Mouse (Mus musculus): ENCODE results near the gene Uba5. TPM values are rescaled to one million over a fixed set of nuclear protein-coding genes. Genes with fewer than 3 reads are reported as not detected.

Gene Uba5
- polyA plus RNA-seq, 1 experiment from 2014 or later: 41.7 TPM

GRCm38 (mm10) chr9:104027186-104027585 is 35.7 kb downstream of the Uba5 start:
- 93% methylated on average over 8 of the region's 8 CpGs for WGBS
- Histone ChIP-seq H3K36me3 (ENCODE audit: control insufficient read depth, insufficient read depth, low read length) (peaks cover 5% of the 10 kb centered on the region), H3K27me3 (replicated peaks; ENCODE audit: control insufficient read depth, insufficient read depth, low read length) (no peaks in the 10 kb centered on the region), H3K9me3 (ENCODE audit: control insufficient read depth, low read length) (no peaks in the 10 kb centered on the region), H3K4me2 (no peak overlapping the region), H3K9ac (ENCODE audit: low read depth, low read length) (no peak overlapping the region), H3K4me3 (ENCODE audit: low read depth, low read length) (no peak overlapping the region), H3K27ac (ENCODE audit: low read depth, low read length) (no peak overlapping the region), H3K4me1 (replicated peaks; ENCODE audit: control insufficient read depth, insufficient read depth, low read length) (no peaks in the 10 kb centered on the region)
- DNase-seq (ENCODE audit: low spot score) (no peak), ATAC-seq (replicated peaks; ENCODE audit: low FRiP score) (no peak)

- DNase-seq (ENCODE audit: low spot score) (no peak), ATAC-seq (replicated peaks; ENCODE audit: low FRiP score) (no peak)
- H3K4me3 ChIP-seq (ENCODE audit: low read depth, low read length): no peak overlapping the region
- no peak overlapping the region for H3K9ac ChIP-seq (ENCODE audit: low read depth, low read length)
- H3K27ac ChIP-seq (ENCODE audit: low read depth, low read length): no peak overlapping the region
- no peak overlapping the region for H3K4me2 ChIP-seq
- WGBS: 91% methylated on average over 10 of the region's 10 CpGs
- no peaks in the 10 kb centered on the region for H3K4me1 ChIP-seq (replicated peaks; ENCODE audit: control insufficient read depth, insufficient read depth, low read length)
- H3K27me3 ChIP-seq (replicated peaks; ENCODE audit: control insufficient read depth, insufficient read depth, low read length): no peaks in the 10 kb centered on the region
- no peaks in the 10 kb centered on the region; the same call in 1 of the 2 replicates for H3K36me3 ChIP-seq (ENCODE audit: control insufficient read depth, insufficient read depth, low read length)
- H3K9me3 ChIP-seq (ENCODE audit: control insufficient read depth, low read length): no peaks in the 10 kb centered on the region
Measured at GRCm38 (mm10) chr9:104021026-104021425, 41.9 kb downstream of the Uba5 start.

DNA sequence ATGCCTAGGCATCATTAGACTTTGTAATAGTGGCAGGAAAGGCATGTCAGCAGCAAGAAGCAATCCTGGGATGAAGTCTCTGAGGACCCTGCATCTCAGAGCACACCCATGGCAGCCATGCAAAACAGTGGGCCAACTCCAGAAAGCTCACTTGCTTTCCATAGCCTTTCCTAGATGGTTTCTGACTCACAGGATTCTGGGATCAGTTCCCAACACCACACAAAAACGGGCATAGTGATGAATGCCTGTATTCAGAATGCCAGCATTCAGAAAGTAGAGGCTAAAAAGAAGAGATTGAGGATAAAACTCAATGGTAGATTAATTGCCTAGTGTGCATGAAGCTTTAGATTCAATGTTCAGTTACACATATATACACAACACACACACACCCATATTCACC is 48.4 kb downstream of the Uba5 start:
- Histone ChIP-seq H3K27me3 (replicated peaks; ENCODE audit: control insufficient read depth, insufficient read depth, low read length) (no peaks in the 10 kb centered on the region), H3K9me3 (ENCODE audit: control insufficient read depth, low read length) (no peaks in the 10 kb centered on the region), H3K36me3 (ENCODE audit: control insufficient read depth, insufficient read depth, low read length) (peaks cover 3% of the 10 kb centered on the region; the same call in 1 of the 2 replicates), H3K4me1 (replicated peaks; ENCODE audit: control insufficient read depth, insufficient read depth, low read length) (no peaks in the 10 kb centered on the region), H3K9ac (ENCODE audit: low read depth, low read length) (no peak overlapping the region), H3K4me3 (ENCODE audit: low read depth, low read length) (no peak overlapping the region), H3K4me2 (no peak overlapping the region), H3K27ac (ENCODE audit: low read depth, low read length) (no peak overlapping the region)
- ATAC-seq (replicated peaks; ENCODE audit: low FRiP score) (no peak), DNase-seq (ENCODE audit: low spot score) (no peak)
- 50% methylated on average over 1 of the region's 1 CpGs for WGBS

DNA sequence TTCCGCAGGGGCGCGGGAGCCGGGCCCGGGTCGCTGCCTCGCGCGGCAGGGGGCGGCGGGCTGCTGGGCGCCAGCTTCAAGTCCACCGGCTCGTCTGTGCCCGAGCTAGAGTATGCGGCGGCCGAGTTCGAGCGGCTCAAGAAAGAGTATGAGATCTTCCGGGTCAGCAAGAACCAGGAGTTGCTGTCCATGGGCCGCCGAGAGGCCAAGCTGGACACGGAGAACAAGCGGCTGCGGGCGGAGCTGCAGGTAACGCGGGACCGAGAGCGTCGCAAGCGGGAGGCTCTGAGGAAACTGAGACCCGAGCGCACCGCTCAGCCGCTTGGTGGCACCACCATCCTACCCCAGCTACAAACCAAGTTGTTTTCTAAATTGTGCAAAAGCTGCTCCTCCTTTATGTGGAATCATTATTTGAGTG is 60.0 kb downstream of the Uba5 start:
- peak overlapping the region; percentile 19; the same call in 1 of the 2 replicates for H3K27ac ChIP-seq (ENCODE audit: low read depth, low read length)
- WGBS: under 1% methylated on average over 37 of the region's 37 CpGs
- H3K4me3 ChIP-seq (ENCODE audit: low read depth, low read length): peak overlapping the region; percentile 68

DNA sequence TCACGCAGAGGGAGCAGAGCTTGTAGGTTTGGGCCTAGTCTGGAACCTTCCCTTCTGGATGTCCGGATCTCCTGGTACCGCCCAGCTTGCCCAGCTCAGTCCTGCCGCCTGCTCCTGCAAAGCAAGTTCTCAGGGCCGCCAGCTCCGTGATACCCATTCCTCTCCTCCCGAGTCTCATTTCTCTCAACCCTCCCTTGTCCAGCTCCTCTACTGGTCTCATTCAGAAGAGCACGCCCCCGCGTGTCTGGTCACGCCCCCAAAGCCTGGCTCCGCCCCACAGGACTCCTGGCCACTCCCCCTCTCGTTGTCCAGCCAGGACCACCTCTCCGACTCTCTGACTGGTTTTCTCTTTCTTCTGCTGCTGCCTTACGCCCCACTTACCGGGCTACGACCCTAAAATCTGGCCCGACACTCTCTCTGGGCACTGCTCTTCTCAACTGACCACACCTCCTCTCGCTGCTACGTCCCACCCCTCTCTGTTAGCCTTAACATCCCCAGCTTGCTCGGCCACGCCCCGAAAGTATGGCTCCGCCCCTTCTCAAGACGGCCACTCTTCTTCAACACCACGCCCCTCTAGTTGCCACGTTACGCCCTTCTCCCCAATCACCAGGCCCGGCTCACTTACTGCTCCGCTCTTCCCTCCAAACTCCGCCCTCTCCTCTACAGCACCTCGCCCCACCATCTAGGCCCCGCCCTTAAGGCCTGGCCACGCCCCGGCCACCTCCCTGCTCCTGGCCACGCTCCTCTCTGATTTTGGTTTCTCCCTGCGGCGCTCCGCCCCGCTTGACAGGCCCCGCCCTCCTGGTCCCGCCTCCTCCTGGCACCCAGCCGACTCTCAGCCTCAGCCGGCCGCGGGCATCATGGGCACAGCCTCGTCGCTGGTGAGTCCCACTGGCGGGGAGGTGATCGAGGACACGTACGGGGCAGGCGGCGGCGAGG is 60.7 kb downstream of the Uba5 start, which contains the start of gene Nphp3:
Nphp3 (plus strand) TSS at position 624 of the 939 bp plus-strand sequence.
- Histone ChIP-seq H3K4me2 (peak within 1 kb of the TSS; percentile 97), H3K9ac (ENCODE audit: low read depth, low read length) (peak within 1 kb of the TSS; percentile 66), H3K4me1 (replicated peaks; ENCODE audit: control insufficient read depth, insufficient read depth, low read length) (0 out of 2 replicates have a peak, but pooled peaks cover 6% of the 10 kb centered on the region), H3K9me3 (ENCODE audit: control insufficient read depth, low read length) (no peaks in the 10 kb centered on the region), H3K27me3 (replicated peaks; ENCODE audit: control insufficient read depth, insufficient read depth, low read length) (no peaks in the 10 kb centered on the region; the same call in 1 of the 2 replicates), H3K36me3 (ENCODE audit: control insufficient read depth, insufficient read depth, low read length) (0 out of 2 replicates have a peak, but pooled peaks cover 2% of the 10 kb centered on the region), H3K27ac (ENCODE audit: low read depth, low read length) (peak within 1 kb of the TSS; percentile 74; the same call in 1 of the 2 replicates), H3K4me3 (ENCODE audit: low read depth, low read length) (peak within 1 kb of the TSS; percentile 68)
- under 1% methylated on average over 54 of the region's 55 CpGs for WGBS
- ATAC-seq (replicated peaks; ENCODE audit: low FRiP score): peak; percentile 97
- DNase-seq (ENCODE audit: low spot score): peak; percentile 98

More for the DNA sequence above, 60.0 kb downstream of the Uba5 start:
- no peaks in the 10 kb centered on the region for H3K9me3 ChIP-seq (ENCODE audit: control insufficient read depth, low read length)
- peak; percentile 76 for DNase-seq (ENCODE audit: low spot score)
- H3K9ac ChIP-seq (ENCODE audit: low read depth, low read length): peak overlapping the region; percentile 66
- H3K27me3 ChIP-seq (replicated peaks; ENCODE audit: control insufficient read depth, insufficient read depth, low read length): no peaks in the 10 kb centered on the region; the same call in 1 of the 2 replicates
- H3K4me2 ChIP-seq: peak overlapping the region; percentile 97
- H3K36me3 ChIP-seq (ENCODE audit: control insufficient read depth, insufficient read depth, low read length): 0 out of 2 replicates have a peak, but pooled peaks cover 2% of the 10 kb centered on the region
- 0 out of 2 replicates have a peak, but pooled peaks cover 6% of the 10 kb centered on the region for H3K4me1 ChIP-seq (replicated peaks; ENCODE audit: control insufficient read depth, insufficient read depth, low read length)
- peak; percentile 32 for ATAC-seq (replicated peaks; ENCODE audit: low FRiP score)

GRCm38 (mm10) chr9:104000601-104001000 is 62.3 kb downstream of the Uba5 start:
- no peak overlapping the region for H3K4me2 ChIP-seq
- 0 out of 2 replicates have a peak, but pooled peaks cover 6% of the 10 kb centered on the region for H3K4me1 ChIP-seq (replicated peaks; ENCODE audit: control insufficient read depth, insufficient read depth, low read length)
- no peak for ATAC-seq (replicated peaks; ENCODE audit: low FRiP score)
- H3K36me3 ChIP-seq (ENCODE audit: control insufficient read depth, insufficient read depth, low read length): no peaks in the 10 kb centered on the region
- no peak overlapping the region for H3K9ac ChIP-seq (ENCODE audit: low read depth, low read length)
- no peak overlapping the region for H3K4me3 ChIP-seq (ENCODE audit: low read depth, low read length)
- H3K9me3 ChIP-seq (ENCODE audit: control insufficient read depth, low read length): no peaks in the 10 kb centered on the region
- H3K27ac ChIP-seq (ENCODE audit: low read depth, low read length): no peak overlapping the region
- H3K27me3 ChIP-seq (replicated peaks; ENCODE audit: control insufficient read depth, insufficient read depth, low read length): no peaks in the 10 kb centered on the region; the same call in 1 of the 2 replicates
- DNase-seq (ENCODE audit: low spot score): no peak
- WGBS: 29% methylated on average over 3 of the region's 3 CpGs

Other genes with a start within 250 kb of the Uba5 start
- 3.2 and 3.9 TPM in 2 replicates for gene Nphp3, start 60.6 kb downstream of the Uba5 start, polyA plus RNA-seq (2014; fragmentation: Nextera tagmentation; extraction: Ambion mirVana)
- not detected in 2 replicates for gene Gm28305, start 22.5 kb downstream of the Uba5 start, polyA plus RNA-seq (2014; fragmentation: Nextera tagmentation; extraction: Ambion mirVana)
- gene Acad11, start 243 bp upstream of the Uba5 start, polyA plus RNA-seq (2014; fragmentation: Nextera tagmentation; extraction: Ambion mirVana): 12.9 and 14.0 TPM in 2 replicates
- 0.80 and 0.94 TPM in 2 replicates for gene Ackr4, start 63.8 kb upstream of the Uba5 start, polyA plus RNA-seq (2014; fragmentation: Nextera tagmentation; extraction: Ambion mirVana)
- 20.6 and 22.6 TPM in 2 replicates for gene Dnajc13, start 199.8 kb upstream of the Uba5 start, polyA plus RNA-seq (2014; fragmentation: Nextera tagmentation; extraction: Ambion mirVana)

All from liver, embryonic 11.5 days (tissue).